16 mouse cellular contexts compared by ENCODE assay signal in the genomic region with DNA sequence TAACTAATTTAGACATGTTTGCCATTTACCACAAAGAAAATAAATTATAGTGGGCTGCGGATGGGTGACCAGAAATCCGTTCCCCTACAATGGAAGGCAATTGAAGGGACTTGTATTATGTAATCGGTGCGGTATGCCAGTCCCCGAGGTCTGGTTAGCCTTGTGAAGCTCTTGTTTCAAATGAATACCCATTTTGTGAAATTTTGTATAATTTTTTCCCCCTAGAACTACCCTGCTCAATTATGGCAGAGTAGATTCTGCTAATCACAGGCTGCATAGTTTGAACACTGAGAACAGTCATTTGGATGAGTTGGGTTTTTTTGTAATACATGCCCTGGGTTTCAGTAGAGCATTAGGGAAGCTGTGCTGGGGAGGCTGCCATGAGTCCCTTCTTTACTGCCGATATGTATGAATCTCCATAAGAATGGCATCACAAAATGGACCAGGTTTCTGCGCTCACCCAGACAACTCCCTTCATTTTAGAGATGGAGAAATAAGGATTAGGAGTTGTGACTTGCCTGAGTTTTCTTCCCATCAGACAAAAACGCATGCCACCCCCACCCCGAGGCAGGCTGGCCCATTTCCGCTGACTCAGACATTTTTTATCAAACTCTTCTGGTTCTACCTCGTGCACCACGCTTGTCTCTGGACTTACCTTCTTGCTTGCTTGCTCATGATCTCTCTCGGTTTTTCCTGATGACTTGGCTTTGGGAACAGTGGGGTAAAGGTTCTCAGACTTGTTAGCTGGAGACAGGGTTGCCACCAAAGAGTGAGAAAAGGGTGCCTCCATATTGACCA.
DNase-seq lines count a peak whose midpoint lies in the region; ATAC-seq lines count a peak whose summit lies in the region.
"Had no signal": no experiment of that assay in that cellular context is flagged by ENCODE, and none has a peak within 500 bp of the region (broad histone marks: within the 10 kb centered on the region; RNA-seq: fewer than 3 reads in every experiment).

No protein-coding gene starts in this region.

- no peaks in the 10 kb centered on the region for H3K9me3 ChIP-seq in forebrain, embryonic 13.5 days (replicated peaks)
- no peaks in the 10 kb centered on the region for H3K9me3 ChIP-seq in forebrain, embryonic 10.5 days
- H3K9me3 ChIP-seq in midbrain, embryonic 11.5 days (ENCODE audit: control insufficient read depth, low read length): no peaks in the 10 kb centered on the region
- no peaks in the 10 kb centered on the region for H3K9me3 ChIP-seq in midbrain, embryonic 14.5 days (ENCODE audit: control insufficient read depth, low read length)
- H3K9me3 ChIP-seq in embryonic facial prominence, embryonic 15.5 days (replicated peaks): no peaks in the 10 kb centered on the region
- H3K9me3 ChIP-seq in hindbrain, embryonic 14.5 days (ENCODE audit: control insufficient read depth, low read length): 0 out of 2 replicates have a peak, but pooled peaks cover 3% of the 10 kb centered on the region
- H3K9me3 ChIP-seq: hindbrain, embryonic 15.5 days had no signal

- ATAC-seq in forebrain, embryonic 13.5 days: peak; percentile 27
- ATAC-seq in midbrain, embryonic 11.5 days (ENCODE audit: low FRiP score): no peak
- no peak for ATAC-seq in midbrain, embryonic 14.5 days (ENCODE audit: low FRiP score, low TSS enrichment)
- ATAC-seq in embryonic facial prominence, embryonic 15.5 days (ENCODE audit: insufficient number of reproducible peaks, low FRiP score, low TSS enrichment, low read depth): peak; percentile 57; the same call in 1 of the 2 replicates
- no peak for ATAC-seq in hindbrain, embryonic 14.5 days (ENCODE audit: low FRiP score)

- no peaks in the 10 kb centered on the region for H3K36me3 ChIP-seq in forebrain, embryonic 13.5 days (ENCODE audit: poor library complexity, severe bottlenecking)
- no peaks in the 10 kb centered on the region for H3K36me3 ChIP-seq in forebrain, embryonic 10.5 days (replicated peaks)
- no peaks in the 10 kb centered on the region for H3K36me3 ChIP-seq in midbrain, embryonic 11.5 days (ENCODE audit: control insufficient read depth, insufficient read depth, low read length)
- no peaks in the 10 kb centered on the region for H3K36me3 ChIP-seq in midbrain, embryonic 14.5 days (ENCODE audit: control insufficient read depth, insufficient read depth, low read length)
- no peaks in the 10 kb centered on the region for H3K36me3 ChIP-seq in embryonic facial prominence, embryonic 15.5 days
- H3K36me3 ChIP-seq in hindbrain, embryonic 14.5 days (replicated peaks; ENCODE audit: control insufficient read depth, insufficient read depth): no peaks in the 10 kb centered on the region
- H3K36me3 ChIP-seq: heart, embryonic 12.5 days; hindbrain, embryonic 10.5 days; hindbrain, embryonic 15.5 days had no signal

- no peak overlapping the region for H3K27ac ChIP-seq in forebrain, embryonic 13.5 days
- no peak overlapping the region for H3K27ac ChIP-seq in forebrain, embryonic 10.5 days
- no peak overlapping the region for H3K27ac ChIP-seq in midbrain, embryonic 11.5 days (ENCODE audit: low read depth, low read length)
- H3K27ac ChIP-seq in midbrain, embryonic 14.5 days (replicated peaks; ENCODE audit: low read depth, low read length): no peak overlapping the region
- H3K27ac ChIP-seq in embryonic facial prominence, embryonic 15.5 days (replicated peaks): no peak overlapping the region
- H3K27ac ChIP-seq in hindbrain, embryonic 14.5 days: no peak overlapping the region
- H3K27ac ChIP-seq: hindbrain, embryonic 10.5 days; hindbrain, embryonic 15.5 days had no signal

- H3K9ac ChIP-seq in forebrain, embryonic 13.5 days: no peak overlapping the region
- H3K9ac ChIP-seq in midbrain, embryonic 11.5 days (ENCODE audit: low read length): no peak overlapping the region
- H3K9ac ChIP-seq in midbrain, embryonic 14.5 days (replicated peaks; ENCODE audit: low read length): no peak overlapping the region
- no peak overlapping the region for H3K9ac ChIP-seq in embryonic facial prominence, embryonic 15.5 days
- H3K9ac ChIP-seq in hindbrain, embryonic 14.5 days: no peak overlapping the region
- H3K9ac ChIP-seq: heart, embryonic 12.5 days; hindbrain, embryonic 15.5 days had no signal

- H3K4me2 ChIP-seq in forebrain, embryonic 13.5 days: no peak overlapping the region
- H3K4me2 ChIP-seq in midbrain, embryonic 11.5 days: no peak overlapping the region
- no peak overlapping the region for H3K4me2 ChIP-seq in midbrain, embryonic 14.5 days (ENCODE audit: low read length)
- H3K4me2 ChIP-seq in embryonic facial prominence, embryonic 15.5 days (replicated peaks): no peak overlapping the region
- H3K4me2 ChIP-seq in hindbrain, embryonic 14.5 days (replicated peaks): no peak overlapping the region
- H3K4me2 ChIP-seq: heart, embryonic 12.5 days; hindbrain, embryonic 15.5 days had no signal

- no peaks in the 10 kb centered on the region for H3K4me1 ChIP-seq in forebrain, embryonic 13.5 days
- H3K4me1 ChIP-seq in forebrain, embryonic 10.5 days: peaks cover 5% of the 10 kb centered on the region
- peaks cover 2% of the 10 kb centered on the region; the same call in 1 of the 2 replicates for H3K4me1 ChIP-seq in midbrain, embryonic 11.5 days (ENCODE audit: control insufficient read depth, insufficient read depth, low read length)
- H3K4me1 ChIP-seq in midbrain, embryonic 14.5 days (ENCODE audit: control insufficient read depth, insufficient read depth, low read length): no peaks in the 10 kb centered on the region
- no peaks in the 10 kb centered on the region for H3K4me1 ChIP-seq in embryonic facial prominence, embryonic 15.5 days
- no peaks in the 10 kb centered on the region for H3K4me1 ChIP-seq in hindbrain, embryonic 14.5 days (replicated peaks; ENCODE audit: control insufficient read depth, insufficient read depth, low read length)
- H3K4me1 ChIP-seq: heart, embryonic 12.5 days; hindbrain, embryonic 15.5 days had no signal

- WGBS in forebrain, embryonic 13.5 days: 75% methylated on average over 13 of the region's 13 CpGs
- 90% methylated on average over 13 of the region's 13 CpGs for WGBS in forebrain, embryonic 10.5 days
- WGBS in midbrain, embryonic 11.5 days: 90% methylated on average over 13 of the region's 13 CpGs
- WGBS in midbrain, embryonic 14.5 days: 82% methylated on average over 13 of the region's 13 CpGs
- WGBS in embryonic facial prominence, embryonic 15.5 days: 57% methylated on average over 13 of the region's 13 CpGs
- WGBS in hindbrain, embryonic 14.5 days: 87% methylated on average over 13 of the region's 13 CpGs

- no peak overlapping the region for H3K4me3 ChIP-seq in forebrain, embryonic 13.5 days
- no peak overlapping the region for H3K4me3 ChIP-seq in forebrain, embryonic 10.5 days
- no peak overlapping the region for H3K4me3 ChIP-seq in midbrain, embryonic 11.5 days (ENCODE audit: low read depth, low read length)
- H3K4me3 ChIP-seq in midbrain, embryonic 14.5 days (replicated peaks; ENCODE audit: low read depth, low read length): no peak overlapping the region
- no peak overlapping the region for H3K4me3 ChIP-seq in embryonic facial prominence, embryonic 15.5 days (replicated peaks)
- H3K4me3 ChIP-seq in hindbrain, embryonic 14.5 days (replicated peaks; ENCODE audit: low read length): no peak overlapping the region
- H3K4me3 ChIP-seq: heart, embryonic 12.5 days; hindbrain, embryonic 10.5 days; hindbrain, embryonic 15.5 days had no signal

- no peak for DNase-seq in forebrain, embryonic 10.5 days (ENCODE audit: extremely low spot score, low spot score)
- DNase-seq in midbrain, embryonic 11.5 days (ENCODE audit: low spot score, missing footprints): peak; percentile 21
- DNase-seq in midbrain, embryonic 14.5 days: no peak
- DNase-seq in ovary, postnatal 36 days (ENCODE audit: low spot score): no peak
- DNase-seq in hindbrain, embryonic 14.5 days (ENCODE audit: low spot score): no peak
- DNase-seq: adrenal gland, postnatal 10 days; cerebellum, adult 11-12 months; cerebellum, adult 9-10 months; gastrocnemius, postnatal 25 days; kidney, adult 11 months; kidney, adult 9 months had no signal

- H3K27me3 ChIP-seq in forebrain, embryonic 13.5 days: no peaks in the 10 kb centered on the region
- H3K27me3 ChIP-seq in forebrain, embryonic 10.5 days (ENCODE audit: poor library complexity, severe bottlenecking): no peaks in the 10 kb centered on the region
- no peaks in the 10 kb centered on the region for H3K27me3 ChIP-seq in midbrain, embryonic 11.5 days (ENCODE audit: control insufficient read depth, insufficient read depth, low read length)
- no peaks in the 10 kb centered on the region for H3K27me3 ChIP-seq in midbrain, embryonic 14.5 days (ENCODE audit: control insufficient read depth, insufficient read depth, low read length)
- no peaks in the 10 kb centered on the region for H3K27me3 ChIP-seq in embryonic facial prominence, embryonic 15.5 days
- no peaks in the 10 kb centered on the region for H3K27me3 ChIP-seq in hindbrain, embryonic 14.5 days (ENCODE audit: control insufficient read depth, insufficient read depth, low read length)
- H3K27me3 ChIP-seq: heart, embryonic 12.5 days; hindbrain, embryonic 15.5 days had no signal

Comparison
In these comparisons a context has a peak if more than half of its experiments do, and no peak if none do; other contexts are left out.
1. ATAC-seq: peak in forebrain, embryonic 13.5 days (single experiment) and embryonic facial prominence, embryonic 15.5 days (single experiment); none in midbrain, embryonic 11.5 days (single experiment), midbrain, embryonic 14.5 days (single experiment) and hindbrain, embryonic 14.5 days (single experiment).